Mouse (Mus musculus) limb, embryonic 11.5 days (tissue): ENCODE measurements at regions not wholly inside any gene's neighbourhood (a gene's known extent, or its start where the extent isn't known, plus 50 kb on each side); places are given as distances from the start of the nearest gene placed in this dataset.

Experiments
- ATAC-seq: fragments of 200-750 bp; cut with Nextera tagmentation; 2 replicates; pipeline ENCODE4 v1.8.0; 2017; ENCODE audit warnings: low read depth; ENCODE audit not compliant: insufficient number of reproducible peaks, low FRiP score, low TSS enrichment
- DNase-seq: peaks from one replicate; pipeline ENCODE4 v3.0.0-alpha.2; 2015; ENCODE audit warnings: low spot score
- H3K27ac ChIP-seq: fragments of 300-500 bp; sonication (generic); replicated peaks from 2 replicates; pipeline ENCODE4 v1.5.1; 2014; ENCODE audit warnings: low read depth, mild to moderate bottlenecking, low read length
- H3K27me3 ChIP-seq: fragments of 300-500 bp; sonication (generic); 2 replicates; pipeline ENCODE4 v1.6.1; 2014; ENCODE audit warnings: mild to moderate bottlenecking, low read length, mixed read lengths; ENCODE audit not compliant: control insufficient read depth, insufficient read depth
- H3K36me3 ChIP-seq: fragments of 300-500 bp; sonication (generic); 2 replicates; pipeline ENCODE4 v1.6.1; 2014; ENCODE audit warnings: mild to moderate bottlenecking, low read length, moderate library complexity, mixed read lengths; ENCODE audit not compliant: control insufficient read depth, insufficient read depth
- H3K4me1 ChIP-seq: fragments of 300-500 bp; sonication (generic); 2 replicates; pipeline ENCODE4 v1.6.1; 2014; ENCODE audit warnings: low read length, mixed read lengths; ENCODE audit not compliant: control insufficient read depth, insufficient read depth
- H3K4me2 ChIP-seq: fragments of 300-500 bp; sonication (generic); 2 replicates; pipeline ENCODE4 v1.6.1; 2014; ENCODE audit warnings: low read depth, mild to moderate bottlenecking, moderate library complexity; ENCODE audit not compliant: severe bottlenecking
- H3K4me3 ChIP-seq: fragments of 300-500 bp; sonication (generic); 2 replicates; pipeline ENCODE4 v1.5.1; 2014; ENCODE audit warnings: low read depth, low read length
- H3K9ac ChIP-seq: fragments of 300-500 bp; sonication (generic); 2 replicates; pipeline ENCODE4 v1.6.1; 2014; ENCODE audit warnings: mild to moderate bottlenecking, low read length
- H3K9me3 ChIP-seq: fragments of 300-500 bp; sonication (generic); 2 replicates; pipeline ENCODE4 v1.6.1; 2016; ENCODE audit warnings: low read length; ENCODE audit not compliant: control insufficient read depth
- WGBS: fragments of 180-500 bp; shearing (Covaris S2); extraction: QIAGEN DNeasy Blood & Tissue Kit; methylation state at CpG from one replicate; pipeline ENCODE4 v1.1.7; 2014; 5-methylcytosine and 5-hydroxymethylcytosine counted together

DNA sequence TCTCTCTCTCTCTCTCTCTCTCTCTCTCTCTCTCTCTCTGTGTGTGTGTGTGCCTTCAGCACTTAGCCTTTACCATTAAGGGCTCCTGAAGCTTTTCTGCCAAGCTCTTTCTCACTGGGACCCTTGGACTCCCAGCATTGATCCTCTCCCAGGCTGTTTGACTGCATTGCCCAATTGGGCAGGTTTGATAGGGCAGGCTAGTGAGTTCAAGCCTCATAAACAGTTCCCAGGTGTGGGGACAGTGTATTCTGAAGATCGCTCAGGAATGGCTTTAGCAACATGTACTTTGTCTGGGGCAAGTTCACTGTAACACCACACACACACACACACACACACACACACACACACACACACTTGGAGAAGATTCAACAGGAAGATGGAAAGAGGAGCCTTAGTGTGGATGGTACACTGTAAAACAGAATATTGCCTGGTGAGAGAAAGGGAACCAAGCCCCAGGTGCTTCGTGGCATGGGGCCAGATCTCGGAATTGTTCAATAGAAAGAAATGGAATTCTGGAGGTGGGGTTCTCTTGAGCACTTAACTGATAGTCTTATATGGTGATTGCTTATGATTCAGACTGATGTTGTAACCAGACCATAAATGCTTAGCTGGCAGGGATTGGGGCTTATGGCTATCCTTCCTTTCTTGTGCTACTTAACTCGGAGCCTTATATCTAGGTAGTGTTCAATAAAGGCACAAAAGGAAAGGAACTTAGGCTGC is 229.5 kb downstream of the 4933412E24Rik start:
- Histone ChIP-seq H3K4me3 (no peak overlapping the region), H3K9me3 (no peaks in the 10 kb centered on the region)
- 89% methylated on average over 4 of the region's 4 CpGs for WGBS

DNA sequence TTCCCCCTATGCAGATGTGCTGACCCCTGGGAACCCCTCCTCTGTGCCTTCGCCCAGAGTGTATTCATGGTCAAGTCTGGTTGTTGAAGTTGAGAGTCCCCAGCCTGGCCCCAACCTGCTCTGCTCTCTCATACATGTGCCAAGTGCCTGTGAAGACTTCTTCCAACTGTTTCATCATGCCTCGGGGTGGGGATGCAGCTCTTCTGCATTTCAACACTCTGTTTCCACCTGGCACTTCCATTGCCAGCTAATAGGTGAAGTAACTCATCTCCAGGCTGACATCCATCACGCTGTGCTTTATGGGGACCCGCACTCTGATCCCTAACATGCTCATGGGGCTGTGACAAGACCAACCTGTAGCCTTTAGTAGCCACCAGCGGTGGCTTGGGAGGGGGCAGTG is 230.4 kb downstream of the 4933412E24Rik start:
- no peaks in the 10 kb centered on the region for H3K4me1 ChIP-seq
- no peak for ATAC-seq
- no peaks in the 10 kb centered on the region for H3K27me3 ChIP-seq
- no peaks in the 10 kb centered on the region for H3K9me3 ChIP-seq
- no peak overlapping the region for H3K4me3 ChIP-seq
- H3K4me2 ChIP-seq = no peak overlapping the region
- no peak for DNase-seq
- no peak overlapping the region for H3K9ac ChIP-seq
- WGBS = 87% methylated on average over 5 of the region's 5 CpGs
- H3K36me3 ChIP-seq = no peaks in the 10 kb centered on the region
- no peak overlapping the region for H3K27ac ChIP-seq

More for the DNA sequence above, 229.5 kb downstream of the 4933412E24Rik start:
- DNase-seq = no peak
- Histone ChIP-seq H3K36me3 (no peaks in the 10 kb centered on the region), H3K27me3 (no peaks in the 10 kb centered on the region), H3K4me2 (no peak overlapping the region), H3K4me1 (no peaks in the 10 kb centered on the region), H3K9ac (no peak overlapping the region), H3K27ac (no peak overlapping the region)
- no peak for ATAC-seq

DNA sequence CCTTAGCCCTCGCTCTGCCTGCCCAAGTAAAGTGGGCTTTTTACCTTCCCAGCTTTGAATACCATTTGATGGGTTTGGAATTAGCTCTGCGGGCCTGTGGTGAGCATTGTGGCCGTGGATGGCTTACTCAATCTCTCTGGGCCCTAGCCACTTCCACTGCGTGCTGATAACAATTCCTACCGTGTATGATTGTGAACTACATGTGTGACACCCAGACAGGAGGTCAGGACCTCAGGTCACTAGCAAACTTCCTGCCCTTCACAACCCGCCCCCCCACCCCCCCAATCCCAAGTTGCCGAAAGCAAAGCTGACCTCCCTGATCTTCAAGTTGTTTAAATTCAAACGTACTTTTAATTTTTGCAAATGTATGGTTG is 231.9 kb downstream of the 4933412E24Rik start:
- Histone ChIP-seq H3K27me3 (no peaks in the 10 kb centered on the region), H3K4me3 (no peak overlapping the region), H3K4me1 (no peaks in the 10 kb centered on the region), H3K9me3 (no peaks in the 10 kb centered on the region), H3K4me2 (no peak overlapping the region), H3K27ac (no peak overlapping the region; the same call in 1 of the 2 replicates), H3K9ac (no peak overlapping the region), H3K36me3 (no peaks in the 10 kb centered on the region)
- WGBS = 36% methylated on average over 8 of the region's 8 CpGs
- ATAC-seq = no peak
- DNase-seq = no peak

DNA sequence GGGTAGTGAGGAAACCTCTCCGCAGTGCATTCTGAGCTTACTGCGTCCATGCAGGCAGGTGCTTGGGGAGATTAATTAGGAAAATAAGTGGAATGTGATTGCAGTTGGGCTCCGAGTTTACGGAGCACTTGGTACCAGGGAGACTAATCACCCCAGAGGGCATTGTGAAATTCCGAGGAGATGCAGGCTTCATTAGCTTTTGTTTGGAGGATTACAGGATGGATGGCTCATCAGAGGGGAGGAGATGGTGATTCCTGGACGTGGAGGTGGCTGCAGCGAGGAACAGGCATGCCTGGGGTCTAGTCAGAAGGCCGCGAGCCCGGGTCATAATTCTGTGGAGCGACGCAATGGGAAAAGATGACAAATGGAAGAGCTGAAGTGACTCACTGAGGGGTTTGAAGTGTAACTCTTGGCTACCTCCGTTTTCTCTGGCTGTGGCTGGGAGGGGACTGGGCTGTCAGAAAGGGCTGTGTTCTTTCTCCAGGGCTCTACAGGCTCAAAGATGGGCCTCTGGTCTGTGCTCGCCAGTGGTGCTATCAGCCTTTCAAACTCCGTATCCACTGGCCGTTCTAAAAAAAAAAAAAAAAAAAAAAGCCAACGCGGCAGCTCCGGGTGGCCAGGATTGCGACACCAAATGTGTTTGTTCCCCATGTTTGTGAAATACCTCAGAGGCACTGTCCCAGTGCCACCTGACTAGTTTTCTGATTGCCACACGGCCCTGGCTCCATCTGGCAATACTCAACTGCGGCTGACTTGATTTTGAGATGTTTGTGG is 232.4 kb downstream of the 4933412E24Rik start:
- Histone ChIP-seq H3K9me3 (no peaks in the 10 kb centered on the region), H3K4me3 (no peak overlapping the region), H3K27ac (no peak overlapping the region; the same call in 1 of the 2 replicates), H3K4me2 (peak overlapping the region; percentile 15; the same call in 1 of the 2 replicates), H3K27me3 (no peaks in the 10 kb centered on the region), H3K36me3 (no peaks in the 10 kb centered on the region), H3K9ac (no peak overlapping the region), H3K4me1 (no peaks in the 10 kb centered on the region)
- no peak for ATAC-seq
- WGBS = 6% methylated on average over 22 of the region's 22 CpGs
- DNase-seq = peak; percentile 51

DNA sequence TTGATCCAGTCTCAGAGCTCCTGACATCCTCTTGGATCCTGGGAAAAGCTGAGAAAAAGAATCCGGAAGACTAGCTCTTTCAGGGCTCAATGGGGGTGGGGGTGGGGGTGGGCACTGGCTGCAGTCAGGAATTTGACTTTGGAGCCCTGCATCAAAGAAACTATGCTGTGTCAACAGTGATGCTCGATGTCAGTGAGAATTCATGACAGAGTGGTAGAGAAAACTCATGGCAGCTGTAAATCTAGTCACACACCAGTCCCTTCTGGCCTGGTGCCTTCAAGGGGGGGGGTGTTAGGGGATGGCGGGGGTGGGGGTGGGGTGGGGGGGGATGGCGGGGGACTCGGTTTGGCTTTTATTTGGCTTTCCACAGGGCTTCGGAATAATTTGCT is 233.0 kb downstream of the 4933412E24Rik start:
- Histone ChIP-seq H3K27ac (no peak overlapping the region), H3K4me2 (peak overlapping the region; percentile 15; the same call in 1 of the 2 replicates), H3K4me3 (no peak overlapping the region), H3K27me3 (no peaks in the 10 kb centered on the region), H3K9me3 (no peaks in the 10 kb centered on the region), H3K9ac (no peak overlapping the region), H3K36me3 (no peaks in the 10 kb centered on the region), H3K4me1 (no peaks in the 10 kb centered on the region)
- ATAC-seq = no peak
- no peak for DNase-seq
- 7% methylated on average over 6 of the region's 6 CpGs for WGBS

DNA sequence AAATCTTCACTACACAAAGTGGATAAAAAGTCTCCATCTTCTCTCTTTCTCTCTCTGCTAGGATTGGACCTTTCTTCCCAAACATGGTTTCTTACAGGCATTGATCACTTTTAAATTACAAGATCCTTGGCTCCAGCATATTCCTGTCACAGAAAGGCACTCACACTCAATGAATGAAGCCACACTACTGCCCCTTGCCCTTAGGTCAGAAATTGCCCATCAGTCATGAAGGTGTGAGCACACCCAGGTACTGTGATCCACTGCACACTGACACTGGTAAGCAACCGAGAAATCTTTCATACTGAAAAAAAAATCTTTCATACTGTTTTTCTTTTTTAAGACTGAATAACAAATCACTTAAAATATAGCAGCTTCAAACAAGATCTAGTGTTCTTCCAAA is 235.9 kb downstream of the 4933412E24Rik start:
- H3K4me1 ChIP-seq = no peaks in the 10 kb centered on the region
- no peak overlapping the region for H3K27ac ChIP-seq
- H3K9ac ChIP-seq = no peak overlapping the region
- 67% methylated on average over 1 of the region's 1 CpGs for WGBS
- no peak overlapping the region for H3K4me2 ChIP-seq
- H3K4me3 ChIP-seq = no peak overlapping the region
- ATAC-seq (no peak), DNase-seq (no peak)
- no peaks in the 10 kb centered on the region for H3K36me3 ChIP-seq
- no peaks in the 10 kb centered on the region for H3K27me3 ChIP-seq
- no peaks in the 10 kb centered on the region for H3K9me3 ChIP-seq

DNA sequence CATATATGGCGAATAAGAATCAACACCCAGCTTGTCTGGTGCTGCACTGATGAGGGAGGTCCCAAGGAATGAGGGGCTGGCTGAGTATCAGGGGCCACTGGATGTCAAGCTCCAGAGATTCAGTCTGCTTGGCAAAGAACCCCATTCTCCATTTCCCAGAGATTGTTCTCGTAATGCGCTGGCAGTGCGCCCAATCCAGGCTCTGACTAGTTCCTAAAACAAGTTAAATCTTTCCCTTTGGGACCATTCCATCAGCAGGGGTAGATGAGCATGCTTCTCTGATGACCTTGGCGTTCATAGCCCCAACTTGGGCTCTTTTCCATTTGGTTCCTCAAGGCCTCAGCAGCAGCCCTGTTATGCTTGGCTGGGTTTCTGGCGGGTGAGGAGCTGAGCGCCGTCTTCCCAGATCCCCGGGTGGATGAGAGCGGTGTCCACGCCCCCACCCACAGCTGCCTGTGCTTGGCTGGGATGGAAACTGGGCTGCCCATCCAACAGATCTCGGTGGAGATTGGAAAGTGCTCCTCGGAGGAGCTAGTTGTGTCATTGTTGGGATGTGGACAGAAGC is 239.0 kb downstream of the 4933412E24Rik start:
- no peak for ATAC-seq
- no peak for DNase-seq

DNA sequence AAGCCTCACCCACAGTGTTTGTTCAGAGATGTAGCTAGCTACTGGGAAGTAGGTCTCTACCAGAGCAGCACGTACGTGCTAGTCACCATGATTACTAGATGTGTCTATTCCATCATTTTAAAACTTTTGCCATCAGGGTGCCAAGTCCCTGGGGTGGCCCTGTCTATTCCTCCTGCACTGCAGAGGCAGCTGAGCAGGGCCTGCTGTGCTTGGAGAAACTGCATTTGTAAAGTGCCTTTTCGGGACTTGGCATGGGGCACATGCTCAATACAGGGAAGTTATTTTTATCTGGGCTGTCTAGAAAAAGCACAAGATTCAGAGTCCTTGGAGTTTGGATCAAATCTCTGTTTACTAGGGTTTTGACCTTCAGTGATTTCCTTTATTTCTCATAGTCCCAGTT is 240.6 kb downstream of the 4933412E24Rik start:
- no peak overlapping the region for H3K4me3 ChIP-seq
- no peaks in the 10 kb centered on the region for H3K4me1 ChIP-seq
- ATAC-seq (no peak), DNase-seq (no peak)
- WGBS = 97% methylated on average over 3 of the region's 3 CpGs
- H3K27me3 ChIP-seq = no peaks in the 10 kb centered on the region
- H3K9ac ChIP-seq = no peak overlapping the region
- H3K27ac ChIP-seq = no peak overlapping the region
- H3K36me3 ChIP-seq = no peaks in the 10 kb centered on the region
- no peak overlapping the region for H3K4me2 ChIP-seq
- H3K9me3 ChIP-seq = no peaks in the 10 kb centered on the region

More for the DNA sequence above, 239.0 kb downstream of the 4933412E24Rik start:
- Histone ChIP-seq H3K27me3 (no peaks in the 10 kb centered on the region), H3K9me3 (no peaks in the 10 kb centered on the region), H3K4me1 (no peaks in the 10 kb centered on the region), H3K4me3 (no peak overlapping the region), H3K9ac (no peak overlapping the region), H3K36me3 (no peaks in the 10 kb centered on the region), H3K4me2 (no peak overlapping the region), H3K27ac (no peak overlapping the region)
- WGBS = 91% methylated on average over 13 of the region's 13 CpGs
